Mouse (Mus musculus) neural tube, embryonic 12.5 days (tissue): ENCODE measurements around the gene Zc3h8. TPM values are rescaled to one million over a fixed set of nuclear protein-coding genes. Genes with fewer than 3 reads are reported as not detected.

ENCODE experiments used
- ATAC-seq: fragments of 200-750 bp; cut with Nextera tagmentation; 2 replicates; pipeline ENCODE4 v1.8.0; 2017; ENCODE audit warnings: low read depth, mild to moderate bottlenecking, moderate TSS enrichment, moderate library complexity; ENCODE audit not compliant: low FRiP score
- H3K27ac ChIP-seq: fragments of 300-500 bp; sonication (generic); 2 replicates; pipeline ENCODE4 v1.5.1; 2016
- H3K27me3 ChIP-seq: fragments of 300-500 bp; sonication (generic); replicated peaks from 2 replicates; pipeline ENCODE4 v1.6.1; 2016; ENCODE audit warnings: mild to moderate bottlenecking
- H3K36me3 ChIP-seq: fragments of 300-500 bp; sonication (generic); 2 replicates; pipeline ENCODE4 v1.6.1; 2016; ENCODE audit warnings: mild to moderate bottlenecking
- H3K4me1 ChIP-seq: fragments of 300-500 bp; sonication (generic); 2 replicates; pipeline ENCODE4 v1.6.1; 2016
- H3K4me2 ChIP-seq: fragments of 300-500 bp; sonication (generic); replicated peaks from 2 replicates; pipeline ENCODE4 v1.6.1; 2016; ENCODE audit warnings: mild to moderate bottlenecking
- H3K4me3 ChIP-seq: fragments of 300-500 bp; sonication (generic); 2 replicates; pipeline ENCODE4 v1.5.1; 2016
- H3K9ac ChIP-seq: fragments of 300-500 bp; sonication (generic); 2 replicates; pipeline ENCODE4 v1.6.1; 2016; ENCODE audit warnings: mild to moderate bottlenecking
- H3K9me3 ChIP-seq: fragments of 300-500 bp; sonication (generic); 2 replicates; pipeline ENCODE4 v1.6.1; 2016; ENCODE audit warnings: mild to moderate bottlenecking
- WGBS: fragments of 180-500 bp; shearing (Covaris S2); methylation state at CpG from one replicate; pipeline ENCODE4 v1.1.7; 2016; 5-methylcytosine and 5-hydroxymethylcytosine counted together
- polyA plus RNA-seq: library from polyadenylated mRNA; unstranded; fragments of >200 nt; fragmentation: Nextera tagmentation; extraction: Ambion mirVana; gene quantifications from 2 replicates; pipeline ENCODE4 v1.2.1, GENCODE M21; 2016

Zc3h8 gene
- polyA plus RNA-seq, 1 experiment from 2014 or later = 10.8 TPM

GRCm38 (mm10) chr2:128947962-128948588 lies 4.2 kb upstream of the Zc3h8 start:
- no peak for ATAC-seq
- 0 out of 2 replicates have a peak, but pooled peaks cover 3% of the 10 kb centered on the region for H3K27me3 ChIP-seq
- no peak overlapping the region for H3K27ac ChIP-seq
- 33% methylated on average over 6 of the region's 6 CpGs for WGBS
- no peaks in the 10 kb centered on the region for H3K9me3 ChIP-seq
- H3K36me3 ChIP-seq = no peaks in the 10 kb centered on the region
- no peak overlapping the region for H3K4me3 ChIP-seq
- H3K9ac ChIP-seq = no peak overlapping the region
- no peaks in the 10 kb centered on the region for H3K4me1 ChIP-seq
- no peak overlapping the region for H3K4me2 ChIP-seq

GRCm38 (mm10) chr2:128936256-128936655 lies 7.6 kb downstream of the Zc3h8 start:
- Histone ChIP-seq H3K36me3 (peaks cover 11% of the 10 kb centered on the region), H3K27ac (no peak overlapping the region), H3K9ac (no peak overlapping the region), H3K4me2 (no peak overlapping the region), H3K27me3 (no peaks in the 10 kb centered on the region), H3K4me3 (no peak overlapping the region), H3K9me3 (no peaks in the 10 kb centered on the region), H3K4me1 (no peaks in the 10 kb centered on the region)
- 98% methylated on average over 3 of the region's 3 CpGs for WGBS
- no peak for ATAC-seq

- no peak for ATAC-seq
- peaks cover 24% of the 10 kb centered on the region for H3K36me3 ChIP-seq
- H3K4me2 ChIP-seq = no peak overlapping the region
- no peak overlapping the region for H3K4me3 ChIP-seq
- H3K9me3 ChIP-seq = no peaks in the 10 kb centered on the region
- H3K27me3 ChIP-seq = no peaks in the 10 kb centered on the region
- no peak overlapping the region for H3K27ac ChIP-seq
- no peaks in the 10 kb centered on the region for H3K4me1 ChIP-seq
- H3K9ac ChIP-seq = no peak overlapping the region
Measured at GRCm38 (mm10) chr2:128930704-128931103, 13.2 kb downstream of the Zc3h8 start.

GRCm38 (mm10) chr2:128928446-128928845 lies 15.4 kb downstream of the Zc3h8 start:
- Histone ChIP-seq H3K36me3 (peaks cover 23% of the 10 kb centered on the region), H3K4me1 (no peaks in the 10 kb centered on the region), H3K9ac (no peak overlapping the region), H3K9me3 (no peaks in the 10 kb centered on the region), H3K27me3 (no peaks in the 10 kb centered on the region), H3K4me2 (no peak overlapping the region), H3K27ac (no peak overlapping the region), H3K4me3 (no peak overlapping the region)
- ATAC-seq = no peak
- whole genome bisulfite sequencing = 77% methylated on average over 3 of the region's 3 CpGs

GRCm38 (mm10) chr2:128924799-128925198 lies 19.1 kb downstream of the Zc3h8 start:
- Histone ChIP-seq H3K36me3 (peaks cover 14% of the 10 kb centered on the region), H3K27me3 (no peaks in the 10 kb centered on the region), H3K27ac (no peak overlapping the region), H3K9me3 (no peaks in the 10 kb centered on the region), H3K4me3 (no peak overlapping the region), H3K9ac (no peak overlapping the region), H3K4me1 (no peaks in the 10 kb centered on the region), H3K4me2 (no peak overlapping the region)
- 95% methylated on average over 4 of the region's 4 CpGs for WGBS
- no peak for ATAC-seq

- Histone ChIP-seq H3K9ac (no peak overlapping the region), H3K4me1 (no peaks in the 10 kb centered on the region), H3K36me3 (no peaks in the 10 kb centered on the region), H3K4me3 (no peak overlapping the region), H3K27ac (no peak overlapping the region), H3K27me3 (no peaks in the 10 kb centered on the region), H3K4me2 (no peak overlapping the region), H3K9me3 (no peaks in the 10 kb centered on the region)
- WGBS = 75% methylated on average over 3 of the region's 3 CpGs
- ATAC-seq = no peak
Measured at GRCm38 (mm10) chr2:128916528-128916927, 27.3 kb downstream of the Zc3h8 start.

- Histone ChIP-seq H3K36me3 (no peaks in the 10 kb centered on the region), H3K4me3 (no peak overlapping the region), H3K4me1 (no peaks in the 10 kb centered on the region), H3K9me3 (no peaks in the 10 kb centered on the region), H3K27ac (no peak overlapping the region), H3K4me2 (no peak overlapping the region), H3K27me3 (no peaks in the 10 kb centered on the region), H3K9ac (no peak overlapping the region)
- WGBS = 82% methylated on average over 4 of the region's 4 CpGs
- ATAC-seq = no peak
Measured at GRCm38 (mm10) chr2:128914978-128915377, 28.9 kb downstream of the Zc3h8 start.

- no peaks in the 10 kb centered on the region for H3K9me3 ChIP-seq
- no peaks in the 10 kb centered on the region for H3K27me3 ChIP-seq
- H3K9ac ChIP-seq = no peak overlapping the region
- no peak for ATAC-seq
- H3K36me3 ChIP-seq = no peaks in the 10 kb centered on the region
- no peak overlapping the region for H3K27ac ChIP-seq
- H3K4me1 ChIP-seq = no peaks in the 10 kb centered on the region
- H3K4me3 ChIP-seq = no peak overlapping the region
- no peak overlapping the region for H3K4me2 ChIP-seq
- 89% methylated on average over 3 of the region's 3 CpGs for WGBS
Measured at GRCm38 (mm10) chr2:128903661-128904060, 40.2 kb downstream of the Zc3h8 start.

GRCm38 (mm10) chr2:128902843-128903242 lies 41.0 kb downstream of the Zc3h8 start:
- Histone ChIP-seq H3K4me1 (no peaks in the 10 kb centered on the region), H3K27ac (no peak overlapping the region), H3K36me3 (no peaks in the 10 kb centered on the region), H3K9ac (no peak overlapping the region), H3K27me3 (no peaks in the 10 kb centered on the region), H3K4me2 (no peak overlapping the region), H3K9me3 (no peaks in the 10 kb centered on the region), H3K4me3 (no peak overlapping the region)
- ATAC-seq = no peak
- WGBS = 87% methylated on average over 6 of the region's 6 CpGs

GRCm38 (mm10) chr2:128892180-128892721 lies 51.6 kb downstream of the Zc3h8 start:
- peak overlapping the region; percentile 78 for H3K4me2 ChIP-seq
- H3K4me3 ChIP-seq = peak overlapping the region; percentile 34
- no peak overlapping the region for H3K27ac ChIP-seq
- ATAC-seq = peak; percentile 56; the same call in 1 of the 2 replicates
- WGBS = 4% methylated on average over 36 of the region's 37 CpGs
- H3K27me3 ChIP-seq = no peaks in the 10 kb centered on the region
- peak overlapping the region; percentile 35; the same call in 1 of the 2 replicates for H3K9ac ChIP-seq
- no peaks in the 10 kb centered on the region for H3K9me3 ChIP-seq
- no peaks in the 10 kb centered on the region for H3K36me3 ChIP-seq
- peaks cover 7% of the 10 kb centered on the region for H3K4me1 ChIP-seq

GRCm38 (mm10) chr2:128890661-128891335 lies 53.1 kb downstream of the Zc3h8 start:
- WGBS = 90% methylated on average over 4 of the region's 4 CpGs
- Histone ChIP-seq H3K9me3 (no peaks in the 10 kb centered on the region), H3K4me1 (peaks cover 7% of the 10 kb centered on the region), H3K9ac (no peak overlapping the region), H3K4me3 (no peak overlapping the region), H3K36me3 (no peaks in the 10 kb centered on the region), H3K4me2 (no peak overlapping the region), H3K27ac (no peak overlapping the region), H3K27me3 (no peaks in the 10 kb centered on the region)
- ATAC-seq = no peak

GRCm38 (mm10) chr2:128887866-128888550 lies 55.9 kb downstream of the Zc3h8 start:
- 61% methylated on average over 6 of the region's 6 CpGs for WGBS
- Histone ChIP-seq H3K9me3 (no peaks in the 10 kb centered on the region), H3K4me3 (no peak overlapping the region), H3K9ac (no peak overlapping the region), H3K36me3 (no peaks in the 10 kb centered on the region), H3K27me3 (no peaks in the 10 kb centered on the region), H3K4me1 (peaks cover 7% of the 10 kb centered on the region), H3K4me2 (no peak overlapping the region), H3K27ac (no peak overlapping the region)
- no peak for ATAC-seq
